In the genomic region with DNA sequence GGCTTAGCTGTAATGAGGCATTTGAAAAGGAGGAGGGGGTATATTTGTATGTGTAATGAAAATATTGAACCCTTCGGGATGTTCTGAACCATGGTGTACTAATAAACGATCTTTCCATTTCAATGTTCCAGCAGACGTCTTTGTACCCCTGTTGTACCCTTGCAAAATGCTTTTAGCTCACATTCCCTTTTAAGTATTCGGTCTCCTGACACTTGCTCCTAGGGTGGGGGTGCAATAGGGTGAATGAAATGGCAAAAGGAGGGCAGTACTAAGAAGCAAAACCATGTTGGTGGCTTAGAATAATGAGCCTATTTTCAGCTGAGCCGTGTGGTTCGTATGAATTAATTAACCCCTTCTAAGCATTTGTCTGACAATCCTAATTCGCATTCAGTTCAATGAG, we compare ENCODE assay signal across 19 mouse cellular contexts.
A peak's percentile ranks its signal among the peaks of the same experiment; 100 is the strongest.
DNase-seq lines count a peak whose midpoint lies in the region; ATAC-seq and TF ChIP-seq lines count a peak whose summit lies in the region.
"Had no signal": no experiment of that assay in that cellular context is flagged by ENCODE, and none has a peak within 500 bp of the region (broad histone marks: within the 10 kb centered on the region; RNA-seq: fewer than 3 reads in every experiment).

No protein-coding gene starts in this region.

- peak; percentile 83 for ATAC-seq in forebrain, embryonic 11.5 days (replicated peaks; ENCODE audit: low FRiP score)
- ATAC-seq in forebrain, postnatal 0 days = no peak; the same call in 1 of the 2 replicates
- ATAC-seq in midbrain, embryonic 12.5 days (ENCODE audit: low FRiP score, low read depth) = peak; percentile 84
- no peak for ATAC-seq in midbrain, postnatal 0 days (ENCODE audit: low FRiP score)
- peak; percentile 40; the same call in 1 of the 2 replicates for ATAC-seq in midbrain, embryonic 14.5 days (ENCODE audit: low FRiP score, low TSS enrichment)
- ATAC-seq: hindbrain, postnatal 0 days had no signal

- H3K4me1 ChIP-seq in forebrain, embryonic 11.5 days (replicated peaks; ENCODE audit: control insufficient read depth, insufficient read depth, low read length) = no peaks in the 10 kb centered on the region
- no peaks in the 10 kb centered on the region for H3K4me1 ChIP-seq in forebrain, postnatal 0 days (ENCODE audit: insufficient read depth)
- H3K4me1 ChIP-seq in midbrain, embryonic 12.5 days = no peaks in the 10 kb centered on the region
- H3K4me1 ChIP-seq in midbrain, postnatal 0 days (ENCODE audit: insufficient read depth, low read length) = no peaks in the 10 kb centered on the region
- no peaks in the 10 kb centered on the region for H3K4me1 ChIP-seq in midbrain, embryonic 14.5 days (ENCODE audit: control insufficient read depth, insufficient read depth, low read length)
- H3K4me1 ChIP-seq: embryonic facial prominence, embryonic 13.5 days; heart, embryonic 13.5 days had no signal

- H3K9me3 ChIP-seq in forebrain, embryonic 11.5 days (ENCODE audit: control insufficient read depth, low read length) = no peaks in the 10 kb centered on the region
- no peaks in the 10 kb centered on the region for H3K9me3 ChIP-seq in forebrain, postnatal 0 days (ENCODE audit: low read length)
- H3K9me3 ChIP-seq in midbrain, embryonic 12.5 days = no peaks in the 10 kb centered on the region
- H3K9me3 ChIP-seq in midbrain, postnatal 0 days (ENCODE audit: low read length) = no peaks in the 10 kb centered on the region
- H3K9me3 ChIP-seq in midbrain, embryonic 14.5 days (ENCODE audit: control insufficient read depth, low read length) = no peaks in the 10 kb centered on the region
- H3K9me3 ChIP-seq: embryonic facial prominence, embryonic 13.5 days; heart, embryonic 13.5 days had no signal

- H3K36me3 ChIP-seq in forebrain, embryonic 11.5 days (ENCODE audit: control insufficient read depth, insufficient read depth, low read length) = no peaks in the 10 kb centered on the region
- H3K36me3 ChIP-seq in forebrain, postnatal 0 days (ENCODE audit: insufficient read depth) = no peaks in the 10 kb centered on the region
- H3K36me3 ChIP-seq in midbrain, embryonic 12.5 days = no peaks in the 10 kb centered on the region
- no peaks in the 10 kb centered on the region for H3K36me3 ChIP-seq in midbrain, postnatal 0 days (ENCODE audit: insufficient read depth, low read length)
- no peaks in the 10 kb centered on the region for H3K36me3 ChIP-seq in midbrain, embryonic 14.5 days (ENCODE audit: control insufficient read depth, insufficient read depth, low read length)
- H3K36me3 ChIP-seq: embryonic facial prominence, embryonic 13.5 days; heart, embryonic 13.5 days had no signal

- 40% methylated on average over 7 of the region's 7 CpGs for WGBS in forebrain, embryonic 11.5 days
- WGBS in forebrain, postnatal 0 days = 37% methylated on average over 7 of the region's 7 CpGs
- 55% methylated on average over 7 of the region's 7 CpGs for WGBS in midbrain, embryonic 12.5 days
- 33% methylated on average over 7 of the region's 7 CpGs for WGBS in midbrain, postnatal 0 days
- 40% methylated on average over 7 of the region's 7 CpGs for WGBS in midbrain, embryonic 14.5 days

- no peak overlapping the region for H3K4me2 ChIP-seq in forebrain, embryonic 11.5 days (ENCODE audit: low read depth, low read length, severe bottlenecking)
- no peak overlapping the region for H3K4me2 ChIP-seq in forebrain, postnatal 0 days (ENCODE audit: low read depth)
- no peak overlapping the region for H3K4me2 ChIP-seq in midbrain, embryonic 12.5 days (replicated peaks)
- no peak overlapping the region for H3K4me2 ChIP-seq in midbrain, postnatal 0 days (ENCODE audit: low read depth, low read length, poor library complexity, severe bottlenecking)
- H3K4me2 ChIP-seq in midbrain, embryonic 14.5 days (ENCODE audit: low read length) = no peak overlapping the region
- H3K4me2 ChIP-seq: embryonic facial prominence, embryonic 13.5 days; heart, embryonic 13.5 days had no signal

- no peak overlapping the region for H3K27ac ChIP-seq in forebrain, embryonic 11.5 days (ENCODE audit: low read depth, low read length)
- H3K27ac ChIP-seq in forebrain, postnatal 0 days (ENCODE audit: low read depth, low read length) = no peak overlapping the region
- no peak overlapping the region for H3K27ac ChIP-seq in midbrain, embryonic 12.5 days (replicated peaks)
- H3K27ac ChIP-seq in midbrain, postnatal 0 days (ENCODE audit: low read depth, low read length) = no peak overlapping the region
- H3K27ac ChIP-seq in midbrain, embryonic 14.5 days (replicated peaks; ENCODE audit: low read depth, low read length) = no peak overlapping the region
- H3K27ac ChIP-seq: embryonic facial prominence, embryonic 13.5 days; heart, embryonic 13.5 days; hindbrain, postnatal 0 days had no signal

- TF ChIP-seq CTCF in forebrain, postnatal 0 days (IDR thresholded peaks at IDR 0.05; ENCODE audit: low read depth) = no peak
- no peak for TF ChIP-seq CTCF in midbrain, postnatal 0 days (IDR thresholded peaks at IDR 0.05)

- no peaks in the 10 kb centered on the region for H3K27me3 ChIP-seq in forebrain, embryonic 11.5 days (ENCODE audit: control insufficient read depth, insufficient read depth, low read length)
- no peaks in the 10 kb centered on the region for H3K27me3 ChIP-seq in forebrain, postnatal 0 days (ENCODE audit: insufficient read depth, low read length)
- H3K27me3 ChIP-seq in midbrain, embryonic 12.5 days = no peaks in the 10 kb centered on the region
- H3K27me3 ChIP-seq in midbrain, postnatal 0 days (ENCODE audit: insufficient read depth, low read length) = no peaks in the 10 kb centered on the region
- no peaks in the 10 kb centered on the region for H3K27me3 ChIP-seq in midbrain, embryonic 14.5 days (ENCODE audit: control insufficient read depth, insufficient read depth, low read length)
- H3K27me3 ChIP-seq: embryonic facial prominence, embryonic 13.5 days; heart, embryonic 13.5 days had no signal

- no peak overlapping the region for H3K4me3 ChIP-seq in forebrain, embryonic 11.5 days (ENCODE audit: low read depth, low read length)
- H3K4me3 ChIP-seq in forebrain, postnatal 0 days (ENCODE audit: low read depth, low read length) = no peak overlapping the region
- H3K4me3 ChIP-seq in midbrain, embryonic 12.5 days = no peak overlapping the region
- H3K4me3 ChIP-seq in midbrain, postnatal 0 days (ENCODE audit: low read depth, low read length) = no peak overlapping the region
- H3K4me3 ChIP-seq in midbrain, embryonic 14.5 days (replicated peaks; ENCODE audit: low read depth, low read length) = no peak overlapping the region
- H3K4me3 ChIP-seq: embryonic facial prominence, embryonic 13.5 days; heart, embryonic 13.5 days had no signal

- DNase-seq in forebrain, embryonic 11.5 days (ENCODE audit: low spot score) = no peak
- DNase-seq in forebrain, postnatal 0 days = no peak
- DNase-seq in midbrain, postnatal 0 days (ENCODE audit: low spot score) = no peak
- DNase-seq in midbrain, embryonic 14.5 days = peak; percentile 39
- DNase-seq in retina, postnatal 1 day = peak; percentile 66
- no peak for DNase-seq in kidney, postnatal 10 days
- DNase-seq in frontal cortex, postnatal 10 days (ENCODE audit: low spot score in 2 of 2) = no peak
- DNase-seq: adrenal gland, postnatal 10 days; B cell, adult 2 months; cerebellum, adult 11-12 months; cerebellum, adult 9-10 months; cerebellum, postnatal 36 days; gastrocnemius, postnatal 36 days; heart, adult 11 months; heart, postnatal 36 days had no signal

- H3K9ac ChIP-seq in forebrain, embryonic 11.5 days (ENCODE audit: low read length) = no peak overlapping the region
- H3K9ac ChIP-seq in forebrain, postnatal 0 days = no peak overlapping the region
- no peak overlapping the region for H3K9ac ChIP-seq in midbrain, embryonic 12.5 days (replicated peaks)
- H3K9ac ChIP-seq in midbrain, postnatal 0 days (replicated peaks; ENCODE audit: low read length, poor library complexity, severe bottlenecking) = no peak overlapping the region
- H3K9ac ChIP-seq in midbrain, embryonic 14.5 days (replicated peaks; ENCODE audit: low read length) = no peak overlapping the region
- H3K9ac ChIP-seq: embryonic facial prominence, embryonic 13.5 days; heart, embryonic 13.5 days had no signal

Comparison
In these comparisons a context has a peak if more than half of its experiments do, and no peak if none do; other contexts are left out.
1. ATAC-seq: peak in forebrain, embryonic 11.5 days (single experiment), midbrain, embryonic 12.5 days (single experiment) and midbrain, embryonic 14.5 days (single experiment); none in forebrain, postnatal 0 days (single experiment) and midbrain, postnatal 0 days (single experiment).
2. DNase-seq: peak in midbrain, embryonic 14.5 days (single experiment) and retina, postnatal 1 day (single experiment); none in forebrain, embryonic 11.5 days (single experiment), forebrain, postnatal 0 days (single experiment), midbrain, postnatal 0 days (single experiment), kidney, postnatal 10 days (single experiment) and frontal cortex, postnatal 10 days (0 of 2).